Mouse (Mus musculus): Measurements from ENCODE around the gene Cd2bp2.

Cd2bp2 gene

GRCm38 (mm10) chr7:127142214-127142613 lies 53.6 kb downstream of the Cd2bp2 start:
- no peak for DNase-seq (ENCODE audit: low spot score)

Measured in MN1 (cell line).